Mouse (Mus musculus) hindbrain, postnatal 0 days (tissue): ENCODE results near the gene Xlr3a. TPM values are rescaled to one million over a fixed set of nuclear protein-coding genes. Genes with fewer than 3 reads are reported as not detected.

Experiments
- ATAC-seq: fragments of 200-750 bp; cut with Nextera tagmentation; 2 replicates; pipeline ENCODE4 v1.8.0; 2017; ENCODE audit warnings: mild to moderate bottlenecking, moderate TSS enrichment, moderate library complexity
- DNase-seq: peaks from one replicate; pipeline ENCODE4 v3.0.0-alpha.2; 2015; ENCODE audit warnings: low spot score
- H3K27ac ChIP-seq: fragments of 300-500 bp; sonication (generic); 2 replicates; pipeline ENCODE4 v1.5.1; 2014; ENCODE audit warnings: mild to moderate bottlenecking
- H3K27me3 ChIP-seq: fragments of 300-500 bp; sonication (generic); 2 replicates; pipeline ENCODE4 v1.6.1; 2014; ENCODE audit warnings: low read length, mixed read lengths; ENCODE audit not compliant: insufficient read depth
- H3K36me3 ChIP-seq: fragments of 300-500 bp; sonication (generic); 2 replicates; pipeline ENCODE4 v1.6.1; 2014; ENCODE audit warnings: low read length, mixed read lengths; ENCODE audit not compliant: insufficient read depth
- H3K4me1 ChIP-seq: fragments of 300-500 bp; sonication (generic); 2 replicates; pipeline ENCODE4 v1.6.1; 2014; ENCODE audit warnings: antibody characterized with exemption, low read length, mixed read lengths; ENCODE audit not compliant: insufficient read depth
- H3K4me2 ChIP-seq: fragments of 300-500 bp; sonication (generic); 2 replicates; pipeline ENCODE4 v1.6.1; 2014; ENCODE audit warnings: low read depth, mild to moderate bottlenecking, low read length, moderate library complexity, mixed read lengths
- H3K4me3 ChIP-seq: fragments of 300-500 bp; sonication (generic); 2 replicates; pipeline ENCODE4 v1.5.1; 2014; ENCODE audit warnings: low read length
- H3K9ac ChIP-seq: fragments of 300-500 bp; sonication (generic); replicated peaks from 2 replicates; pipeline ENCODE4 v1.6.1; 2014; ENCODE audit warnings: mild to moderate bottlenecking, low read length, moderate library complexity, mixed read lengths
- H3K9me3 ChIP-seq: fragments of 300-500 bp; sonication (generic); 2 replicates; pipeline ENCODE4 v1.6.1; 2016; ENCODE audit warnings: low read length, mixed read lengths
- CTCF ChIP-seq: IDR thresholded peaks from 2 replicates; pipeline ENCODE4 v1.5.1; 2016; ENCODE audit warnings: antibody characterized with exemption, control low read depth, low read depth
- whole genome bisulfite sequencing: fragments of 180-500 bp; shearing (Covaris S2); extraction: QIAGEN DNeasy Blood & Tissue Kit; methylation state at CpG from one replicate; pipeline ENCODE4 v1.1.7; 2014; 5-methylcytosine and 5-hydroxymethylcytosine counted together
- polyA plus RNA-seq: library from polyadenylated mRNA; unstranded; fragments of >200 nt; fragmentation: Nextera tagmentation; extraction: Ambion mirVana; gene quantifications from 2 replicates; pipeline ENCODE4 v1.2.1, GENCODE M21; 2015
- total RNA-seq: library from RNA; depleted of rRNA; stranded (reverse); fragments of >200 nt; gene quantifications from 2 replicates; pipeline ENCODE4 v1.2.3, GENCODE M21; 2014

Xlr3a gene
- total and polyA plus RNA-seq, 2 experiments from 2014 or later = 1.2 to 4.0 TPM

GRCm38 (mm10) chrX:73064415-73064793 is 32.5 kb downstream of the Xlr3a start, which contains the start of gene Pnma3:
Pnma3 (plus strand) TSS chrX:73064787.
- Histone ChIP-seq H3K4me1 (no peaks in the 10 kb centered on the region), H3K27ac (peak within 1 kb of the TSS; percentile 56), H3K36me3 (no peaks in the 10 kb centered on the region), H3K9ac (peak within 1 kb of the TSS; percentile 52), H3K27me3 (no peaks in the 10 kb centered on the region), H3K9me3 (no peaks in the 10 kb centered on the region), H3K4me2 (peak within 1 kb of the TSS; percentile 60), H3K4me3 (peak within 1 kb of the TSS; percentile 40)
- WGBS = 39% methylated on average over 7 of the region's 7 CpGs
- ATAC-seq = peak; percentile 57; the same call in 1 of the 2 replicates
- no peak for DNase-seq
- TF ChIP-seq CTCF = no peak

GRCm38 (mm10) chrX:73063512-73064414 is 33.1 kb downstream of the Xlr3a start:
- TF ChIP-seq CTCF = no peak
- WGBS = 39% methylated on average over 24 of the region's 24 CpGs
- peak; percentile 95 for ATAC-seq

DNA sequence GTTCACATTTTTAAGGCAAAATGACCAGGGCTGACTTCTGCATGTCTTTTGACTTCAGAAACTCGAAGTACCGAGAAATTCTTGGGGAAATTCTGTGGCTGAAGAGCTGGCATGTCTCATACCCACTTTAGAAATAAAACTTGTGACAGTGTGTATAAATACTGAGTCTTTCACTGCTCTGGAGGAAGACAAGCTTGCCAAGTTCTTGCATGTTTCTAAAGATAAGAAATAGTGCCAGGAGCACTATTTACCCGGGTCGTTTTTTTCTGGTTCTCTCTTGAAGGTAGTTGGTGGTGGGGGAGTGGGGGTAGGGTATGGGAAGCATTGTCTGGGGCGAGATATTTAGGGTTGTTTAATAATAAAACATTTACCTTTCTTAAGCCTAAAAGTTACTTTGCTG is 34.6 kb downstream of the Xlr3a start:
- ATAC-seq (no peak), DNase-seq (no peak)
- H3K36me3 ChIP-seq = no peaks in the 10 kb centered on the region
- WGBS = 57% methylated on average over 5 of the region's 5 CpGs
- no peak overlapping the region for H3K27ac ChIP-seq
- no peak overlapping the region for H3K4me2 ChIP-seq
- no peaks in the 10 kb centered on the region for H3K4me1 ChIP-seq
- H3K9ac ChIP-seq = no peak overlapping the region
- no peaks in the 10 kb centered on the region for H3K27me3 ChIP-seq
- H3K4me3 ChIP-seq = no peak overlapping the region
- TF ChIP-seq CTCF = no peak
- H3K9me3 ChIP-seq = no peaks in the 10 kb centered on the region

More at GRCm38 (mm10) chrX:73063512-73064414, 33.1 kb downstream of the Xlr3a start:
- H3K27ac ChIP-seq = peak overlapping the region; percentile 56
- H3K4me1 ChIP-seq = no peaks in the 10 kb centered on the region
- peak; percentile 72 for DNase-seq
- H3K9ac ChIP-seq = peak overlapping the region; percentile 52
- no peaks in the 10 kb centered on the region for H3K27me3 ChIP-seq
- H3K4me3 ChIP-seq = peak overlapping the region; percentile 40
- no peaks in the 10 kb centered on the region for H3K36me3 ChIP-seq
- peak overlapping the region; percentile 60 for H3K4me2 ChIP-seq
- no peaks in the 10 kb centered on the region for H3K9me3 ChIP-seq

DNA sequence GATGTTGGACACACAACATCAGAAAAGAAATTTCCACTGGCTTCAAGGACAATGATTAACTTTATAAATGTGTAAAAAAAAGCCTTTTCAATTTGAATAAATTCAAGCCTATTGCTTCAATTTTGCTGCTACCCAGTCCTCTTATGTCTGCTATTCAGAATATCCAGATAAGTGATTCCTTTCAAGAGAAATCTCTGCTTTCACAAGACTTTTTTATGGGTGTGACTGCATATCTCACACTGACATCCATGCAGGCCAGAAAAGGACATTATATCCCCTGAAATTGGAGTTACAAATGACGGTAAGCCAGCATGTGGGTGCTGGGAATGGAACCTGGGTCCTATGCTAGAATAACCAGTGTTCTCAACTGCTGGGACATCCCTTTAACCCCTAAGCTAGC is 35.4 kb downstream of the Xlr3a start:
- Histone ChIP-seq H3K27ac (no peak overlapping the region), H3K4me3 (no peak overlapping the region), H3K9ac (no peak overlapping the region), H3K4me1 (no peaks in the 10 kb centered on the region), H3K27me3 (no peaks in the 10 kb centered on the region), H3K4me2 (no peak overlapping the region), H3K9me3 (no peaks in the 10 kb centered on the region), H3K36me3 (no peaks in the 10 kb centered on the region)
- TF ChIP-seq CTCF = no peak
- DNase-seq = no peak
- WGBS = 88% methylated on average over 1 of the region's 1 CpGs
- ATAC-seq = no peak

- ATAC-seq (peak; percentile 98), DNase-seq (peak; percentile 95)
- Histone ChIP-seq H3K4me3 (no peak overlapping the region), H3K4me2 (peak overlapping the region; percentile 13; the same call in 1 of the 2 replicates), H3K9me3 (no peaks in the 10 kb centered on the region), H3K36me3 (no peaks in the 10 kb centered on the region), H3K27me3 (no peaks in the 10 kb centered on the region), H3K9ac (no peak overlapping the region), H3K4me1 (no peaks in the 10 kb centered on the region), H3K27ac (peak overlapping the region; percentile 7; the same call in 1 of the 2 replicates)
- 19% methylated on average over 14 of the region's 14 CpGs for WGBS
- TF ChIP-seq CTCF = peak; percentile 91
These were observed 42.9 kb downstream of the Xlr3a start for GRCm38 (mm10) chrX:73053860-73054563.

DNA sequence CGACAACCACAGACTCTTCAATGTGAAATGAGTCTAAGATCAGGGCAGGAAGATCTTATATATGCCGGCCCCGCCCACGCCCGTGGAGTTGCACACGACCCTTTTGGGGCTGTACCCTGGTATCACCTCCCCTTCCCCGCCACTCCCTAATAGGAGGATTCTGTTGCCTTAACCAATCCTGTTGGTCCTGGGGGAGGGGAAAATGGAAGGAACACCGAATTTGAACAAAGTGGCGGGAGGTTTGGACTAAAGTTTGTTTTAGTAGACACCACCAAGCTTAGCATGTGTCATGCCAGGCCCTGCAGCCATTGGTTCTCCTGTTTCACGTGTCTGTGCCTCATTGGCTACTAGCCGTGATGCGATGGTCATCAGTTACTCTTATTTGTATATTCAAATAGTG is 57.2 kb downstream of the Xlr3a start:
- DNase-seq (no peak), ATAC-seq (no peak)
- Histone ChIP-seq H3K9ac (no peak overlapping the region), H3K9me3 (no peaks in the 10 kb centered on the region), H3K27ac (no peak overlapping the region), H3K4me2 (no peak overlapping the region), H3K27me3 (no peaks in the 10 kb centered on the region), H3K4me1 (no peaks in the 10 kb centered on the region), H3K36me3 (no peaks in the 10 kb centered on the region), H3K4me3 (no peak overlapping the region)
- no peak for TF ChIP-seq CTCF
- WGBS = 82% methylated on average over 12 of the region's 12 CpGs
